Mouse (Mus musculus): ENCODE measurements around the gene Plekhm3.

Plekhm3 gene

DNA sequence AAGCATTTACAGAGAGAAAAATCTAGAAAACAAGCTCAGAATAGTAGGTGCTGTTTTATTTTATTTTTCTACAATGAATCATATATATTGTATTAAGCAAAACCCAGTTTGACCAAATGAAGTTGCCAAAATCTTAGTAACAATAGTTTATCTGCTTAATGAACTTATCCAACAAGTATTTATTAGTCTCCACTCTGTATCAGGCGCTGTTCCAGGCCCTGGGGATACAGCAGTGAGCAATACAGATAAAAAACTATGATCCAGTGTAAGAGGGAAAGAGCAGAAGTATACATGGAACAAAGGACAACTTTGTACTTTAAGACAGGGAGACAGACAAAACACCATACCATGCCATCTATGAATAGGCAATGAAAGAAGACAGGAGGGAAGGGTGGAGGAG lies 81.5 kb downstream of the Plekhm3 start:
- no peak for DNase-seq

DNA sequence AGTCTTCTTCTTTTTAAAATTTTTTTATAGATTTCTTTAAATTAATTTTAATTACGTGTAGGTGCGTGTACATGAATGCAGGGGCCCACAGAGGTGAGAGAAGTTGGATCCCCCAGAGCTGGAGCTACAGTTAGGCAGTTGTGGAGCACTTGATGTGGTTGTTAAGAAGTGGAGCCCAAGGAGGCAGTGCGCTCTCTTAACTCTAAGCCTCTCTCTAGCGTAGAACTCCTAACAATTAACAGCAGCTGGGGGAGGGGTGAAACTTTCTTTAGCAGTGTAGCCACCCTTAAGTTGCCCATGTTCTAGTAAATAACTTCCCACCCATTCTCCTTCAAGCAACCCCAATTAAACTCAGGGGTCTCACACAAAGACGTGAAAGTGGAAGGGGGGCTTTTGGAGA lies 84.7 kb downstream of the Plekhm3 start:
- no peak for DNase-seq

DNA sequence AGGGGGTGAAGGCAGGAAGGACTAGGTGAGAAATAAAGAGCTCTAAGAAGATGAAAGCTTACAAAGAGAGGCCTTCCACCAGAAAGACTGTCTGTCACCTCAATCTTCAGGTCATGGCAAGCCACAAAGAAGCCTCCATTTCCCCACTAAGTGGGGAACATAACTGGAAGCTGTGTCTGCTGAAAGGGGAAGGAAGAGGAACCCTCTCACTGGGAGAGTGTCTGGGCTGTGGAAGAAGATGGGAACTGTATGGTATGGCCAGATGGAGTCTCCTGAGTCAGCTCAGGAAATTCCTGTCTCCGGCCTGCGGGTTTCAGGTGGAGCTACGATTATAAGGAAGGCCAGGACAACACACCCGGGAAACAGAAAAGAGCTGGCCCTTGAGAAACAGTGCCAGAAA lies 88.9 kb downstream of the Plekhm3 start:
- no peak for DNase-seq

GRCm38 (mm10) chr1:64866140-64866539 lies 90.5 kb downstream of the Plekhm3 start:
- no peak for DNase-seq

- no peak for DNase-seq
These were observed 96.2 kb downstream of the Plekhm3 start for GRCm38 (mm10) chr1:64860235-64860920.

- no peak for DNase-seq
These were observed 96.8 kb downstream of the Plekhm3 start for GRCm38 (mm10) chr1:64859826-64860225.

GRCm38 (mm10) chr1:64854835-64855234 lies 101.8 kb downstream of the Plekhm3 start:
- no peak for DNase-seq

- no peak for DNase-seq
These were observed 102.6 kb downstream of the Plekhm3 start for GRCm38 (mm10) chr1:64853738-64854730.

DNA sequence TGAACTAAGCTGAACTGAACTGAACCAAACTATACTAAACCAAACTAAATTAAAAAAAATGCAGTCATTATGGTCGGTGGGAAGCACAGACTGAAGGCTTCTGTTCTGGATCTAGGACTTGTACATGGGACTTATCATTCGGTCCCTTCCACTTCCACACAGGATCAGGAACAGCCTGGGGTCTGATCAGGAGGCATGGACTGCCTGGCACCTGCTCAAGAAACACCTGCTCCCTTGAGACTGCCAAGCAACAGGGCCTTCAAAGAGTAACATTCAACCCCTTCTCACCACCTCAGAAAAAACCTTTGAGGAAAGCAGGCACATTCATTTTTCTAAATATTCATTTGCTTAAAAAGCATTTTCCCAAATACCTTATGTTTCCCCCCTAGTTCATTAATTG lies 103.4 kb downstream of the Plekhm3 start:
- DNase-seq, result no peak

- DNase-seq, result no peak
These were observed 104.4 kb downstream of the Plekhm3 start for GRCm38 (mm10) chr1:64852272-64852671.

DNA sequence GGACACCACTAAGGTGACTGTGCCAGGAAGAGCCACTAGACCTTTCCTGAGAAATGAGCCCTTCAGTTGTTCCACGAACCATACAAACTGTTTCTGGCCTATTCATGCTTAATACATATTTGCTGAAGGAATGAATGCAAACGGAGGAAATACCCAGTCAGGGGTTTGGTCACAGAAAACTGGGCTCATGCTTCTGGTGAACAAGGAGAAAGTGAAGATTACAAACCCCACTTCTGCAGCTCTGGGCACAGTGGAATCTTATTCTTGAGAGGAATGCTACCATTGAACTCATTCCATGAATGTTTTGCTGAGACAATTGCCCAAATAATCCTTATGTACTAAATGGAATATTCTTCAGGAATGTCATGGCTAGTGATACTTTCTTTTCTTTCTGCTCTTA lies 106.3 kb downstream of the Plekhm3 start:
- DNase-seq, result no peak

GRCm38 (mm10) chr1:64848996-64849395 lies 107.6 kb downstream of the Plekhm3 start:
- no peak for DNase-seq

DNA sequence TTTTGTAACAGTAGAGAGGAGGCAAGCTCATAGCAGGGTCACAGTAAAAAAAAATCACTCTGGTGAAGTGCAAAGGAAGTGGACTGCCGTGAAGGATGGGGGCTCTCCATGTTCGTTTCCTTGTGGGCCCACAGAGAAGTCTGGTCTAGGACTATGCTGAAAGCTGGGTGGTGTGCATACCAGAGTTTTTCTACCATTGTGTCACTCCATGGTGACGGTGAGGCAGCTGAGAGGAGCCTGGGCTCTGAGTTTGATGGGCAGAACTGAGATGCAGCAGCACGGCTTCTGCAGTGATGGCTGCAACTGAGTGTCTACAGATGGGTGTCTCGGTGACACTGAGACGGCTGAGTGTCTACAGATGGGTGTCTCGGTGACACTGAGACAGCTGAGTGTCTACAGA lies 108.5 kb downstream of the Plekhm3 start:
- DNase-seq, result no peak

GRCm38 (mm10) chr1:64847565-64847964 lies 109.1 kb downstream of the Plekhm3 start:
- no peak for DNase-seq

DNA sequence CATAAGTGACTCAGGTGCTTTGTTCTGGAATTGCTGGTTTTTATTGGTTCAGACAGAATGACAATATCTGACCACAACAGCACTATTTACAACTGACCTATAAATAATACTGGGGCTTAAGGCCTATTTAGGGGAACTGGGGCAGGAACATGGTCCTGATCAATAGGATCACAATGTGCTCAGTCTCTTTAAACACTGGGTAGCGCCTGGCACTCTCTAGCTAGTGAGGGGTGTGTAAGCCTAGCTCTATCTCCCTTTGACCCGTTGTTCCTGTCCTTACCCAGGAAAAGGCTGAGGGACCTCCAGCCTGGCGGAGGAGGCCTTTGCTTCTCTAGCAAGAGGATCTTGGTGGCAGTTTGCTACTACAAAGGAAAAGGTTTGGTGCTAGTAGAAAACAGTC lies 111.6 kb downstream of the Plekhm3 start:
- no peak for DNase-seq

- DNase-seq, result no peak
These were observed 112.6 kb downstream of the Plekhm3 start for GRCm38 (mm10) chr1:64843900-64844616.

DNA sequence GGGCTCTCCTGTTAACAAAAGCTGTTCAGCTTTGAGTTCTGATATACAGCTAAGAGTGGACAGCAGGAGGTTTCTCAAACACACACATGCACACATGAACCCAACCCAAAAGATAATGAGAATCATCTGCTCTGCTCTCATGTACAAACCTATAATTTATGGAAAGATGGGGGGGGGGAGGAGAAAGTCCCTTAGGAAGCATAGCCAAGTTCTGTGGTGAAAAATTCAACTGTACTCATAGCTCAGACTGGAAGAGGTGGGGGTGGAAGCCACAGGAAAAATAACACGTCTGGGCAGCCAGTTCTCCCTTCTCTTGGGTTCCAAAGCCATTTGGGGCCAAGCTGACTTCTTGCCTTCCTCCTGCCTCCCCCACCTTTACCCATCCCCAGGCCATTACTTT lies 115.7 kb downstream of the Plekhm3 start:
- no peak for DNase-seq

DNA sequence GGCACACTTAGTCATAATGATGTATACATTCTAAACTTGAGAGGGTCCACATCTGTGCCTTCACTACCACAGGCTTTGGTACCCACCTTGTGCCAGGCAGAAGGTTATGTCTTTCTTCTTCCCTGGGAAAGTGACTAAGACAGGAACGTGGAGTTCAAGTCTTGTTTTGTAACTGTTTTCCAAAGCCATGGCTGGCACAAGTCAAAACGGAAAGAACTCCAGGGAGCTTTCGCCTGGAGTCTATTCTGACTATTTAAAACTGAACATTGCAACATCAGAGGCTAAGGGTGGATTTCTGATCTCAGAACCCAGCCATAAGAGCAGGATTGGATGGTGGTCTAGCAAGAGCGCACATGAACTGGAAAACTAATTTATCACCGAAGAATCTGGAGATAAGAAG lies 120.0 kb downstream of the Plekhm3 start:
- no peak for DNase-seq

DNA sequence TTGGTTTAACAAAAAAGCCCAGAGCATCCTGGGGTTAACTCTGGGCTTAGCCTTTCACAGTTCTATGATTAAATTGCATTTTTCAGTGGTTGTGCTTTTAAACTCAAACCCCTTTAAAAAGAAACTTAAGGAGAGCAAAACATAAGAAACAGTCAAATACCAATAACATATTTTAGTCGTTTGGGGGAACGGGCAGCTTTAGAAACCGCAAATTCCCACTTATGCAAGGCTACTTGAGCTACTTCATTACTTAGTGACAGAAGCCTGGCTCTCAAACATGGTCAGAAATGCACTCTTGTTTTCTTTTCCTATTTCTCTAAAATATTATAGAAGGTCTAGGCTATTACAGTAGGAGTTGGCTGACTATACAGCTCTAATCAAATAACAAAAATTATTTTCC lies 120.5 kb downstream of the Plekhm3 start:
- DNase-seq, result no peak

- DNase-seq, result no peak
These were observed 125.1 kb downstream of the Plekhm3 start for GRCm38 (mm10) chr1:64831552-64831951.

DNA sequence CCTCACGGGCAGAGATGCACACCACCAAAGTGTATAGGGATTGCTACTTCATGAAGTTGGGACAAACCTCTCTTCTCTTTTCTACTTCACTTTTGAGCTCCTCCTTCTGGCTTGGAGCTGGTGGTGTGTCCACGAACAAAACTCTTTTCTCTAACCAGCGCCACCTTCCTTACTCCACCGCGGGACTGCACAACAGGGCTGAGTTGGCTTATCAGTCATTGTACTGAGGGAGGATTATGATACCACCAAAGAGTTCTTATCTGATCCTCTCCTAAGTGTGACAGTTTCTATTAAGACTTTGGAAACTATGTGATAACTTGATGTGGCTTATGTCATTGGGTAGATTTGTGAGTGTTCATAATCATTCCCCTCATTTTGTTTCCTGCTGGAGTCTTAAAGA lies 129.2 kb downstream of the Plekhm3 start:
- no peak for DNase-seq

- no peak for DNase-seq
These were observed 130.1 kb downstream of the Plekhm3 start for GRCm38 (mm10) chr1:64826348-64827103.

DNA sequence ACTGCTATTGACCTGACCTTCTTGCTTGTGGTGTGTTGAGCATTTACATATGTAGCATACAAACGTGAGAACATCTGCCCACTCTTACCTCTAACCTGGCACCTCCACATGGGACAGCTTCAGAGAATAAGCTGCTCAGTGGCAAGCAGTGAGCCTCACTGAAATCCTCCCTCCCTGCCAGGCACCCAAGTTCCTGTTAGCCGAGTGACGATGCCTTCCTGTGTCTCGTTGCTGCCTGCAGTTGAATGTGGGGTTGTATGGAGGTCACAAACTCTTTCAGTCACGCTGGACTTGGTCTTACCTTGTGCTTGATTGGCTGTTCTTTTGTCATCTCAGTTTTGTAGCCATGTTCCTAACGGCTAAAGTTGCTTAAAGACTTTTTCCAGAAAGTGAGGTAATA lies 133.1 kb downstream of the Plekhm3 start:
- no peak for DNase-seq
